8 mouse cellular contexts compared by ENCODE assay signal in the genomic region with DNA sequence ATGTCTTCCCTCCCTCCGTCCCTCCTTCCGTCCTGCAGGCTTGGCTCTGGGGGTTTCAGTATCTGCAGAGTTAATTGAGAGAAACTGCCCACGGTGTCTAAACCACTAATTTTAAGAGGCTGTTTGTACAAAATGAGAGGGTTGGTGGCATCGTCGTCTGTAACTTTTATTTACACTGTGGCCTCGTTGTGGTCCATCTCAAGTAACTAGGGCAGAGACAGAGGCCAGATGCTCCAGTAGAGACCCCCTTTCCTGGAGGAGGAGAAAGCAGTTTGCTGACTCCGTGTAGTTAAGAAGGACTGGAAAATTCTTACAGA. TPM values are rescaled to one million over a fixed set of nuclear protein-coding genes. Genes with fewer than 3 reads are reported as not detected.
DNase-seq lines count a peak whose midpoint lies in the region; ATAC-seq and TF ChIP-seq lines count a peak whose summit lies in the region.

No protein-coding gene starts in this region.

- H3K36me3 ChIP-seq in spleen, adult 2 months (ENCODE audit: control insufficient read depth, insufficient read depth, low read length) = no peaks in the 10 kb centered on the region
- peaks cover 5% of the 10 kb centered on the region for H3K36me3 ChIP-seq in limb, embryonic 14.5 days (ENCODE audit: control insufficient read depth, insufficient read depth, low read length)
- no peaks in the 10 kb centered on the region for H3K36me3 ChIP-seq in stomach, embryonic 16.5 days (ENCODE audit: control insufficient read depth, insufficient read depth, low read length)

- no peak for ATAC-seq in limb, embryonic 14.5 days (ENCODE audit: low FRiP score, low read depth)
- no peak for ATAC-seq in stomach, embryonic 16.5 days (ENCODE audit: insufficient read depth, low FRiP score)

- H3K9ac ChIP-seq in limb, embryonic 14.5 days (ENCODE audit: low read depth, low read length, severe bottlenecking) = peak overlapping the region; percentile 89
- peak overlapping the region; percentile 98 for H3K9ac ChIP-seq in stomach, embryonic 16.5 days (ENCODE audit: low read length)

- WGBS in cerebellum, adult 2 months = under 1% methylated on average over 7 of the region's 7 CpGs
- 0% methylated on average over 7 of the region's 7 CpGs for WGBS in spleen, adult 2 months
- under 1% methylated on average over 7 of the region's 7 CpGs for WGBS in limb, embryonic 14.5 days
- WGBS in stomach, embryonic 16.5 days = under 1% methylated on average over 7 of the region's 7 CpGs

- no peak for TF ChIP-seq CTCF in cerebellum, adult 2 months (IDR thresholded peaks at IDR 0.05; ENCODE audit: borderline replicate concordance, insufficient read depth, low read depth, low read length)
- TF ChIP-seq CTCF in spleen, adult 2 months (IDR thresholded peaks at IDR 0.05; ENCODE audit: extremely low read depth, insufficient read depth, insufficient read length, insufficient replicate concordance) = no peak

- H3K27me3 ChIP-seq in cerebellum, adult 2 months (ENCODE audit: control insufficient read depth, insufficient read depth, low read length) = no peaks in the 10 kb centered on the region
- no peaks in the 10 kb centered on the region for H3K27me3 ChIP-seq in spleen, adult 2 months (ENCODE audit: control insufficient read depth, insufficient read depth, low read length)
- H3K27me3 ChIP-seq in limb, embryonic 14.5 days (ENCODE audit: control insufficient read depth, insufficient read depth, low read length) = no peaks in the 10 kb centered on the region
- no peaks in the 10 kb centered on the region for H3K27me3 ChIP-seq in stomach, embryonic 16.5 days (ENCODE audit: control insufficient read depth, insufficient read depth, low read length)

- TF ChIP-seq POLR2A in cerebellum, adult 2 months (IDR thresholded peaks at IDR 0.05; ENCODE audit: borderline replicate concordance, insufficient read depth, low read length) = no peak
- no peak for TF ChIP-seq POLR2A in spleen, adult 2 months (IDR thresholded peaks at IDR 0.05; ENCODE audit: low read depth, low read length)
- TF ChIP-seq POLR2A in limb, embryonic 14.5 days (IDR thresholded peaks at IDR 0.05; ENCODE audit: borderline replicate concordance, extremely low read depth, insufficient read depth, insufficient read length) = no peak

- intact Hi-C loops in gastrocnemius, postnatal 36 days (cut with DNase I) = no loop called here

- no peak for DNase-seq in cerebellum, adult 2 months
- no peak for DNase-seq in cerebellum, postnatal 14 days
- no peak for DNase-seq in spleen, adult 2 months (ENCODE audit: low read depth in 1 of 2, low spot score in 2 of 2)
- no peak for DNase-seq in spleen, adult 18-20 months
- DNase-seq in limb, embryonic 14.5 days (ENCODE audit: low spot score) = no peak
- no peak for DNase-seq in frontal cortex, postnatal 36 days (ENCODE audit: low spot score in 2 of 2)
- DNase-seq in gastrocnemius, postnatal 36 days = no peak

- no peaks in the 10 kb centered on the region for H3K9me3 ChIP-seq in limb, embryonic 14.5 days (ENCODE audit: control insufficient read depth, low read length)
- H3K9me3 ChIP-seq in stomach, embryonic 16.5 days (replicated peaks; ENCODE audit: control insufficient read depth, low read length) = no peaks in the 10 kb centered on the region

- peak overlapping the region; percentile 68 for H3K4me3 ChIP-seq in cerebellum, adult 2 months (replicated peaks; ENCODE audit: insufficient read depth, low read depth, low read length)
- peak overlapping the region; percentile 83 for H3K4me3 ChIP-seq in spleen, adult 2 months (ENCODE audit: extremely low read depth, insufficient read depth, insufficient read length)
- H3K4me3 ChIP-seq in limb, embryonic 14.5 days (replicated peaks; ENCODE audit: low read length) = peak overlapping the region; percentile 70
- H3K4me3 ChIP-seq in stomach, embryonic 16.5 days (replicated peaks; ENCODE audit: low read length) = peak overlapping the region; percentile 88

- H3K27ac ChIP-seq in cerebellum, adult 2 months (ENCODE audit: insufficient read depth, low read length) = peak overlapping the region; percentile 85
- H3K27ac ChIP-seq in spleen, adult 2 months (ENCODE audit: insufficient read depth, low read length) = peak overlapping the region; percentile 77
- peak overlapping the region; percentile 96 for H3K27ac ChIP-seq in limb, embryonic 14.5 days (replicated peaks; ENCODE audit: low read depth, low read length)
- peak overlapping the region; percentile 98 for H3K27ac ChIP-seq in stomach, embryonic 16.5 days (ENCODE audit: low read length)

- peaks cover 14% of the 10 kb centered on the region for H3K4me1 ChIP-seq in cerebellum, adult 2 months (ENCODE audit: control insufficient read depth, insufficient read depth, low read length)
- H3K4me1 ChIP-seq in spleen, adult 2 months (ENCODE audit: control insufficient read depth, insufficient read depth, insufficient read length) = no peaks in the 10 kb centered on the region; the same call in 1 of the 2 replicates
- peaks cover 23% of the 10 kb centered on the region for H3K4me1 ChIP-seq in limb, embryonic 14.5 days (ENCODE audit: control insufficient read depth, insufficient read depth, low read length)
- peaks cover 24% of the 10 kb centered on the region for H3K4me1 ChIP-seq in stomach, embryonic 16.5 days (ENCODE audit: control insufficient read depth, insufficient read depth, low read length)

- peak overlapping the region; percentile 92 for H3K4me2 ChIP-seq in limb, embryonic 14.5 days (replicated peaks; ENCODE audit: low read depth, low read length, severe bottlenecking)
- peak overlapping the region; percentile 66 for H3K4me2 ChIP-seq in stomach, embryonic 16.5 days (ENCODE audit: low read depth, low read length)

RNA-seq across cellular contexts. Expression of a gene that starts 0.8 kb away (rescaled TPM):
- polyA plus RNA-seq in cerebellum, adult 2 months (2012; rRNA removed) = 204 and 207 TPM in 2 replicates
- 136 and 152 TPM in 2 replicates for polyA plus RNA-seq in spleen, adult 2 months (2012; rRNA removed)
- polyA plus RNA-seq in limb, embryonic 14.5 days (2012; rRNA removed) = 142 and 168 TPM in 2 replicates
- polyA plus RNA-seq in limb, embryonic 14.5 days (2014; fragmentation: Nextera tagmentation; extraction: Ambion mirVana) = 74.5 and 87.6 TPM in 2 replicates
- 138 and 146 TPM in 2 replicates for polyA plus RNA-seq in stomach, embryonic 16.5 days (2015; fragmentation: Nextera tagmentation; extraction: Ambion mirVana)
- 10 to 100 TPM; 55.1 to 58.9 TPM for total RNA-seq in gastrocnemius, postnatal 36 days (2021)

RNA-seq across cellular contexts. Expression of a gene that starts 1.0 kb away (rescaled TPM):
- polyA plus RNA-seq in cerebellum, adult 2 months (2012; rRNA removed) = 50.9 and 52.1 TPM in 2 replicates
- polyA plus RNA-seq in spleen, adult 2 months (2012; rRNA removed) = 53.9 and 55.2 TPM in 2 replicates
- 25.0 and 31.0 TPM in 2 replicates for polyA plus RNA-seq in limb, embryonic 14.5 days (2012; rRNA removed)
- polyA plus RNA-seq in limb, embryonic 14.5 days (2014; fragmentation: Nextera tagmentation; extraction: Ambion mirVana) = 33.4 and 36.1 TPM in 2 replicates
- 27.7 and 29.0 TPM in 2 replicates for polyA plus RNA-seq in stomach, embryonic 16.5 days (2015; fragmentation: Nextera tagmentation; extraction: Ambion mirVana)
- 100 to 1,000 TPM; 356 to 381 TPM for total RNA-seq in gastrocnemius, postnatal 36 days (2021)

RNA-seq across cellular contexts. Expression of a gene that starts 24.6 kb away (rescaled TPM):
- 50.5 and 55.9 TPM in 2 replicates for polyA plus RNA-seq in cerebellum, adult 2 months (2012; rRNA removed)
- 31.9 and 48.2 TPM in 2 replicates for polyA plus RNA-seq in spleen, adult 2 months (2012; rRNA removed)
- polyA plus RNA-seq in limb, embryonic 14.5 days (2012; rRNA removed) = 49.8 and 71.3 TPM in 2 replicates
- 30.9 and 31.8 TPM in 2 replicates for polyA plus RNA-seq in limb, embryonic 14.5 days (2014; fragmentation: Nextera tagmentation; extraction: Ambion mirVana)
- polyA plus RNA-seq in stomach, embryonic 16.5 days (2015; fragmentation: Nextera tagmentation; extraction: Ambion mirVana) = 39.0 and 45.8 TPM in 2 replicates
- total RNA-seq in gastrocnemius, postnatal 36 days (2021) = 1 to 10 TPM; 5.5 to 6.7 TPM

RNA-seq across cellular contexts. Expression of a gene that starts 52.6 kb away (rescaled TPM):
- 108 and 114 TPM in 2 replicates for polyA plus RNA-seq in cerebellum, adult 2 months (2012; rRNA removed)
- 11.1 and 11.7 TPM in 2 replicates for polyA plus RNA-seq in spleen, adult 2 months (2012; rRNA removed)
- 28.9 and 37.3 TPM in 2 replicates for polyA plus RNA-seq in limb, embryonic 14.5 days (2012; rRNA removed)
- 20.5 and 21.7 TPM in 2 replicates for polyA plus RNA-seq in limb, embryonic 14.5 days (2014; fragmentation: Nextera tagmentation; extraction: Ambion mirVana)
- 26.2 and 26.3 TPM in 2 replicates for polyA plus RNA-seq in stomach, embryonic 16.5 days (2015; fragmentation: Nextera tagmentation; extraction: Ambion mirVana)
- 10 to 100 TPM; 15.5 to 19.6 TPM for total RNA-seq in gastrocnemius, postnatal 36 days (2021)

RNA-seq across cellular contexts. Expression of a gene that starts 57.4 kb away (rescaled TPM):
- 5.1 and 7.5 TPM in 2 replicates for polyA plus RNA-seq in cerebellum, adult 2 months (2012; rRNA removed)
- polyA plus RNA-seq in spleen, adult 2 months (2012; rRNA removed) = 4.7 and 9.1 TPM in 2 replicates
- polyA plus RNA-seq in limb, embryonic 14.5 days (2012; rRNA removed) = 31.0 and 47.8 TPM in 2 replicates
- polyA plus RNA-seq in limb, embryonic 14.5 days (2014; fragmentation: Nextera tagmentation; extraction: Ambion mirVana) = 3.9 and 7.5 TPM in 2 replicates
- polyA plus RNA-seq in stomach, embryonic 16.5 days (2015; fragmentation: Nextera tagmentation; extraction: Ambion mirVana) = 0.56 and 0.83 TPM in 2 replicates
- 1 to 10 TPM; 1.7 TPM for total RNA-seq in gastrocnemius, postnatal 36 days (2021)
